Mouse (Mus musculus) embryonic facial prominence, embryonic 14.5 days (tissue): Measurements from ENCODE around the gene Itga2. TPM values are rescaled to one million over a fixed set of nuclear protein-coding genes. Genes with fewer than 3 reads are reported as not detected.

Experiments
- ATAC-seq: fragments of 200-750 bp; cut with Nextera tagmentation; 2 replicates; pipeline ENCODE4 v1.8.0; 2017; ENCODE audit warnings: low read depth, moderate number of reproducible peaks, moderate TSS enrichment
- DNase-seq: peaks from one replicate; pipeline ENCODE4 v3.0.0-alpha.2; 2015; ENCODE audit warnings: low spot score
- H3K27ac ChIP-seq: fragments of 300-500 bp; sonication (generic); replicated peaks from 2 replicates; pipeline ENCODE4 v1.5.1; 2014; ENCODE audit warnings: low read depth, mild to moderate bottlenecking, low read length, moderate library complexity
- H3K27me3 ChIP-seq: fragments of 300-500 bp; sonication (generic); replicated peaks from 2 replicates; pipeline ENCODE4 v1.6.1; 2014; ENCODE audit warnings: low read length; ENCODE audit not compliant: control insufficient read depth, insufficient read depth
- H3K36me3 ChIP-seq: fragments of 300-500 bp; sonication (generic); 2 replicates; pipeline ENCODE4 v1.6.1; 2014; ENCODE audit warnings: low read length, mixed read lengths; ENCODE audit not compliant: control insufficient read depth, insufficient read depth
- H3K4me1 ChIP-seq: fragments of 300-500 bp; sonication (generic); 2 replicates; pipeline ENCODE4 v1.6.1; 2014; ENCODE audit warnings: antibody characterized with exemption, low read length; ENCODE audit not compliant: control insufficient read depth, insufficient read depth
- H3K4me2 ChIP-seq: fragments of 300-500 bp; sonication (generic); 2 replicates; pipeline ENCODE4 v1.6.1; 2014; ENCODE audit warnings: low read depth, mild to moderate bottlenecking, low read length, moderate library complexity, mixed read lengths
- H3K4me3 ChIP-seq: fragments of 300-500 bp; sonication (generic); 2 replicates; pipeline ENCODE4 v1.5.1; 2014; ENCODE audit warnings: low read depth, mild to moderate bottlenecking, low read length
- H3K9ac ChIP-seq: fragments of 300-500 bp; sonication (generic); 2 replicates; pipeline ENCODE4 v1.6.1; 2014; ENCODE audit warnings: low read depth, mild to moderate bottlenecking, low read length, moderate library complexity, mixed read lengths
- H3K9me3 ChIP-seq: fragments of 300-500 bp; sonication (generic); 2 replicates; pipeline ENCODE4 v1.6.1; 2016; ENCODE audit warnings: low read length; ENCODE audit not compliant: control insufficient read depth
- WGBS: fragments of 180-500 bp; shearing (Covaris S2); extraction: QIAGEN DNeasy Blood & Tissue Kit; methylation state at CpG from one replicate; pipeline ENCODE4 v1.1.7; 2014; 5-methylcytosine and 5-hydroxymethylcytosine counted together
- polyA plus RNA-seq: library from polyadenylated mRNA; unstranded; fragments of >200 nt; fragmentation: Nextera tagmentation; extraction: Ambion mirVana; gene quantifications from 2 replicates; pipeline ENCODE4 v1.2.1, GENCODE M21; 2014

Gene Itga2
- polyA plus RNA-seq, 1 experiment from 2014 or later, result 3.4 TPM

DNA sequence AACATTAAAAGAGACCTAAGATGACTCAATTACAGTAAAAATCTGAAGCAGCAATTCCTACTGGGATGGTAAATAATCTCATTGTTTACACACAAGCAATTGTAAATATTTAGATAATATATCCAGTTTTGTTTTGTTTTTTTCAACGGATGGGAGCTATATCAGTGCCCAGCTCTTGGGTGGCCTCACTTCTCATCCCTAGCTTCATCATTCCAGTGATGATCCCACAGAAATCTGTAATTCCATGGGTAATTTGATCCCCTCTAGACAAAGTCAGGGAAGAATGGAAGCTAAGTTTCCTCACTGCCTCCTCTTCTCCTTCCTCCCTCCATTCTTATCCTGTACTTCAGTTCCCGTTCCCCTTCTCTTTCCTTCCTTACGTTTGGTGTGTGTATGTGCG is 74.4 kb downstream of the Itga2 start:
- no peak overlapping the region for H3K4me3 ChIP-seq
- H3K36me3 ChIP-seq, result no peaks in the 10 kb centered on the region
- ATAC-seq (no peak), DNase-seq (no peak)
- H3K9ac ChIP-seq, result no peak overlapping the region
- H3K4me2 ChIP-seq, result no peak overlapping the region
- H3K4me1 ChIP-seq, result no peaks in the 10 kb centered on the region
- H3K27me3 ChIP-seq, result no peaks in the 10 kb centered on the region
- H3K27ac ChIP-seq, result no peak overlapping the region
- H3K9me3 ChIP-seq, result no peaks in the 10 kb centered on the region
- 91% methylated on average over 4 of the region's 4 CpGs for WGBS

GRCm38 (mm10) chr13:114856269-114856627 is 75.7 kb downstream of the Itga2 start:
- DNase-seq (no peak), ATAC-seq (no peak)
- WGBS, result 43% methylated on average over 7 of the region's 7 CpGs
- H3K27me3 ChIP-seq, result no peaks in the 10 kb centered on the region
- H3K27ac ChIP-seq, result no peak overlapping the region
- no peaks in the 10 kb centered on the region for H3K9me3 ChIP-seq
- peak overlapping the region; percentile 27; the same call in 1 of the 2 replicates for H3K4me2 ChIP-seq
- no peaks in the 10 kb centered on the region for H3K4me1 ChIP-seq
- no peak overlapping the region for H3K9ac ChIP-seq
- H3K36me3 ChIP-seq, result no peaks in the 10 kb centered on the region
- no peak overlapping the region for H3K4me3 ChIP-seq

DNA sequence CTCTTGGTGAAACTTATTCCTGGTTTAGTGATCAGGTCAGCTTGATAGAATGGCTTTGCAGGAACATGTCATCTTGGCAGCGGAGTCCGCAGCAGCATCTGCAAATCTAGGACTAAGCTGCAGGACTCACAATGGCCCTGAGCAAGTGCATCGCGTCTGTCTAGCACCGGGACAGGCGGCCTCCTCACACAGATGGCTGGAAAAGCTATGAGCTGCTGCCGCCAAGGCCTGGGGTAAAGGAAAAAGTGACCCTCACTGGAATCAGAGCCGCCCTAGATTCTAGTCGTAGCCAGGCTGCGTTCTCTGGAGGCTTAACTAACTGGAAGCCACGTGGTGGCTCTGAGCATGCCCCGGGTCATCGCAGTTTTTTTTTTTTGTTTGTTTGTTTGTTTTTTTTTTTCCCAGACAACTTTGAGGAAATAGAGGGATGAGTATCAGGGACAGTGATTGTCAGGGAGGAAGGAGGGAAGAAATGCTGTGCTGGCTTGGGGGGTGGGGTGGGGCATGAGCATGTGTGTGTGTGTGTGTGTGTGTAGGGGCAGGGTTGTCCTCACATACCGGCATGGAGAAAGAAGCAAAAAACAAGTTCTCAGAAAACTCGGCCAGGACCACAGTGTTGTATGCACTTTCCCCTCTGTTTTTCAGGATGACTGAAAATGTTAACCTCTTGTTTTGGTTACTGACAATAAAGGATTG is 76.2 kb downstream of the Itga2 start:
- ATAC-seq (peak; percentile 50; the same call in 1 of the 2 replicates), DNase-seq (peak; percentile 31)
- WGBS, result 23% methylated on average over 15 of the region's 15 CpGs
- Histone ChIP-seq H3K9me3 (no peaks in the 10 kb centered on the region), H3K27me3 (no peaks in the 10 kb centered on the region), H3K4me2 (peak overlapping the region; percentile 27), H3K4me1 (no peaks in the 10 kb centered on the region), H3K4me3 (no peak overlapping the region), H3K27ac (no peak overlapping the region), H3K9ac (peak overlapping the region; percentile 30; the same call in 1 of the 2 replicates), H3K36me3 (no peaks in the 10 kb centered on the region)

- no peak overlapping the region for H3K4me2 ChIP-seq
- H3K9me3 ChIP-seq, result no peaks in the 10 kb centered on the region
- 93% methylated on average over 3 of the region's 3 CpGs for WGBS
- no peaks in the 10 kb centered on the region for H3K4me1 ChIP-seq
- no peak for ATAC-seq
- H3K27ac ChIP-seq, result no peak overlapping the region
- H3K36me3 ChIP-seq, result no peaks in the 10 kb centered on the region
- H3K27me3 ChIP-seq, result no peaks in the 10 kb centered on the region
- no peak overlapping the region for H3K4me3 ChIP-seq
- no peak overlapping the region for H3K9ac ChIP-seq
- DNase-seq, result no peak
Measured at GRCm38 (mm10) chr13:114854428-114854827, 77.5 kb downstream of the Itga2 start.

DNA sequence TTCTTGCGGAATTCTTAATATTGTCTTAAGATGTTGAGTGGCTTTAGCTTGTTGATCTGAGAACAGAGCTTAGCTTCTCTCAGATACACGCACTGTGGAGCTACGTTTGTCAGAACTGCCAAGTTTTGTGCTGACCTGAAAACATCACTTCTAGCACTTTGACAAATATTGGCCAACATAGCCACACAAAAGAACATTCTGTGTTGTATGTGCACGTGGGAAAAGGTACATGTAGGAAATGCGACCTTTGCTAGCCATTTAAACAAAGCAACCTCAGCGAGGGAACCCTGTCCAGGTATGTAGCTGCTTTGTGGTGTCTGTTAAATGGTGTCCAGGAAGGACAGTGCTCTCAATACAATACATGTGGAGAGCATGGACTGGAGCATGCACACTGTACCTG is 77.9 kb downstream of the Itga2 start:
- Histone ChIP-seq H3K9me3 (no peaks in the 10 kb centered on the region), H3K4me1 (no peaks in the 10 kb centered on the region), H3K4me2 (no peak overlapping the region), H3K27me3 (no peaks in the 10 kb centered on the region), H3K36me3 (no peaks in the 10 kb centered on the region), H3K4me3 (no peak overlapping the region), H3K27ac (no peak overlapping the region), H3K9ac (no peak overlapping the region)
- DNase-seq (no peak), ATAC-seq (no peak)
- WGBS, result 88% methylated on average over 6 of the region's 6 CpGs

DNA sequence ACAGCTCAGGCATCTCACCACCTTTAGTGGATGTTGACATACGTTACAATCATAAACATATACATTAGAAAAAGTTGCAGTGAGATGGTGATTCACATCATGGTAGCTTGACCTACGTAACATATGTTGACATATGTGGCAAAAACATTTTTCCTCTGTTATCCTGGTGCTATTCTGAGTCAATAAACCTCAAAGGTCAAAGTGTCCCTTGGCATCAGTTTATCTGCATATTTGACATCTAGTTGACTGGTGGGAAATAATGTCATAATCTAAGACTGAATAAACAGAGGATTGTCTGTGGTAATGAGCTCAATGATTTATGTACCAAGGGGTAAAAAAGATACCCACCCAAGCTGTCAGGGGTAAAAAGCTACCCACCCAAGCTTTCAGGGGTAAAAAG is 78.7 kb downstream of the Itga2 start:
- Histone ChIP-seq H3K4me3 (no peak overlapping the region), H3K27ac (no peak overlapping the region), H3K4me1 (no peaks in the 10 kb centered on the region), H3K9ac (no peak overlapping the region), H3K36me3 (no peaks in the 10 kb centered on the region), H3K4me2 (no peak overlapping the region), H3K9me3 (no peaks in the 10 kb centered on the region), H3K27me3 (no peaks in the 10 kb centered on the region)
- ATAC-seq (no peak), DNase-seq (no peak)
- 93% methylated on average over 2 of the region's 2 CpGs for WGBS

DNA sequence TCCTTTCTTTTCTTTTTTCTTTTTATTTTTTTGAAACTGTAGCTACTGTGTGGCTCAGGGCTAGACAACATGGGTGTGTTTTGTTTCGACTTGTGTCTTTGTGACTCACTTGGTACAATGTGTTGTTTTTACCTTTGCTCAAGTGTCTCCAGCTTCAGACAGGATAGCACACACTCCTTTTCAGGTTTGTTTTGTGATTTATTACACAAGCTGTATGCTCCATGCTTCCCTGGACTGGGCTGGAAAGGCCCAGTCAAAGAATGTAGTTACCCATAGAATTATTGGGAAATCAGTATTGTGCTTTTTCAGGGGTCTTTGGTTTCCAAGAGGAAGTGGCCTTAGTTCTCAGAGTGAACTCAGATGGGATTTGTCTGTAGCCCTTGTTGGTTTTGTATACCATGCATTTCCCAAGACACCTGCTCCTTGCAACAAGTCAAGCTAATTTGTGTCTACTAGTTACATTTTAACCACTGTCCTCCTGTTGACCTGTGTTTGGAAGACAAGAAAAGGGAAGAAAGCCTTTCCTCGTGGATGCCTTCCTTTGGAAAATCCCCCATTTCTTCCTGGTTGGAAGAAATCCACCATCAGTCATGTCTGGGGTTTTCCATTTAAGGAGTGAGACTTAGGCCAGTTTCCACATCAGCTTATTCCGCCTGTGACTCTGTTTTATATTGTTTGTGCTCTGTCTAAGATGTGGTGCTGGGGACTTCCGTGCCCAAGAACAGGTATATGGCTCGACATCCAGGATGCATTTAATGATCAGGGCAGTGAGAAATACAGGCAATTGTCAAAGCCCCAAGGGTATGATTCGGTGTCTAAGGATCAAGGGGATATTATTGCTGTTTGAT is 79.4 kb downstream of the Itga2 start:
- DNase-seq (no peak), ATAC-seq (no peak)
- no peak overlapping the region for H3K9ac ChIP-seq

GRCm38 (mm10) chr13:114848945-114849344 is 83.0 kb downstream of the Itga2 start:
- Histone ChIP-seq H3K4me1 (no peaks in the 10 kb centered on the region), H3K4me3 (no peak overlapping the region), H3K27me3 (no peaks in the 10 kb centered on the region), H3K27ac (no peak overlapping the region), H3K4me2 (no peak overlapping the region), H3K9ac (no peak overlapping the region), H3K36me3 (no peaks in the 10 kb centered on the region), H3K9me3 (no peaks in the 10 kb centered on the region)
- WGBS, result 70% methylated on average over 3 of the region's 3 CpGs
- ATAC-seq, result no peak
- DNase-seq, result no peak

More for the DNA sequence above, 79.4 kb downstream of the Itga2 start:
- Histone ChIP-seq H3K36me3 (no peaks in the 10 kb centered on the region), H3K27me3 (no peaks in the 10 kb centered on the region), H3K4me2 (no peak overlapping the region), H3K4me1 (no peaks in the 10 kb centered on the region), H3K27ac (no peak overlapping the region), H3K9me3 (no peaks in the 10 kb centered on the region), H3K4me3 (no peak overlapping the region)
- WGBS, result 74% methylated on average over 6 of the region's 6 CpGs
